Mouse (Mus musculus) E14TG2a.4 (cell line): ENCODE measurements at regions not wholly inside any gene's neighbourhood (a gene's known extent, or its start where the extent isn't known, plus 50 kb on each side); places are given as distances from the start of the nearest gene placed in this dataset.

Experiments used
- CTCF ChIP-seq: conservative IDR thresholded peaks from 2 replicates; pipeline ENCODE4 v1.5.1; 2014; ENCODE audit warnings: low read length
- NANOG ChIP-seq: IDR thresholded peaks from 2 replicates; pipeline ENCODE4 v1.6.1; 2014; ENCODE audit warnings: borderline replicate concordance, low read length, mixed read lengths
- POU5F1 ChIP-seq: IDR thresholded peaks from 2 replicates; pipeline ENCODE4 v1.6.1; 2014; ENCODE audit warnings: low read length, borderline replicate concordance

DNA sequence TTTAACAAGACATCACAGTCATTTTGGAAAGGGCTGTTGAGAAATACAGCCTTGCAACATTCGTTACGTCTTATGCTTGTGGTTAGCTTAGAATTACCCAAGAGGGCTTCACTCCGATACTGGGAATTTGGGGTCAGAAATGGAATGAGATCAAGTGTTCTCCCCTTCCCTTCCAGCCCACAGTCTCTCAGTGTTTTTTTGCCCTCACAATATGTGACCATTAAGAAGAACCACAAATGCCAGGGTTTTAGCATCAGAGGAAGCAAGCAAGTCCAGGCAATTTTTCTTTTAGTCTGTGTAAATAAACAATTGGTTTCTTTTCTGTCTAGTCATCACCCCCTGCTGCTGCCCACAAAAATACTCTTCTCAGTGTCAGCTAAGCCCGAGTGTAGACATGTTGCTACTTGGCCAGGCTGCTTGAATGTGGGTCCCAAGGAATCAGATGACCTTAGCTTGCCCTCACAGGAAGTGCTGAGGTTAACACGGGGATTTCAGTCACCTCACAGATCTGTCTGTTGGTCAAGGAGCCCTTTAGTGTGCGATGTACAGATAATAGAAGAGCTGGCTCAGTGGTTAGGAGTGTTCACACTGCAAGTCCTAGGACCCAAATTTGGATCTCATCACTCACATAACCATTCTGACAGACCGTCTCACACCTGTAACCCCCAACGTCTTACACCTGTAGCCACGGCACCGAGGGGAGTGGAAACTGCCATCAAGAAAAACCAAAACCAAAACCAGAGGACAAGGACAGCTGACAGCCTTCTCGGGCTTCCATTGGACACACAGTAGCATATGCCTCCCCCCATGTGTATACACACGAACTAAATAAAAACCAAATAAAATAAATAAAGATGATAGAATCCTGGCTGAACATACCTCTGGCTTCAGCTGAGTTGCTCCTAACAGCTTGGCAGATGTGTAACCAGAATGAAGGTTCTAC lies 81.0 kb downstream of the Arrdc4 start:
- no peak for TF ChIP-seq CTCF
- no peak for TF ChIP-seq POU5F1
- no peak for TF ChIP-seq NANOG
